Mouse (Mus musculus) megakaryocyte progenitor cell, adult 5-6 weeks (primary cell): ENCODE data around the gene Cd28. TPM values are rescaled to one million over a fixed set of nuclear protein-coding genes. Genes with fewer than 3 reads are reported as not detected.

Source experiments
- ATAC-seq: replicated peaks from 2 replicates; pipeline ENCODE4 v1.8.0; 2016; ENCODE audit warnings: mild to moderate bottlenecking, moderate TSS enrichment, inconsistent platforms; ENCODE audit not compliant: poor library complexity
- total RNA-seq, 2 experiments: library from RNA; stranded (forward) in 1 of 2; stranded (reverse) in 1 of 2; fragments of 157-497, 149-512 nt in 1 of 2; fragments of 200-1000 nt in 1 of 2; gene quantifications; 2 replicates each; pipeline versions ENCODE4 v1.2.3 to v1.2.4; 2015 to 2017

Cd28 gene
- total RNA-seq, 2 experiments from 2014 or later = 1.7 to 2.1 TPM

DNA sequence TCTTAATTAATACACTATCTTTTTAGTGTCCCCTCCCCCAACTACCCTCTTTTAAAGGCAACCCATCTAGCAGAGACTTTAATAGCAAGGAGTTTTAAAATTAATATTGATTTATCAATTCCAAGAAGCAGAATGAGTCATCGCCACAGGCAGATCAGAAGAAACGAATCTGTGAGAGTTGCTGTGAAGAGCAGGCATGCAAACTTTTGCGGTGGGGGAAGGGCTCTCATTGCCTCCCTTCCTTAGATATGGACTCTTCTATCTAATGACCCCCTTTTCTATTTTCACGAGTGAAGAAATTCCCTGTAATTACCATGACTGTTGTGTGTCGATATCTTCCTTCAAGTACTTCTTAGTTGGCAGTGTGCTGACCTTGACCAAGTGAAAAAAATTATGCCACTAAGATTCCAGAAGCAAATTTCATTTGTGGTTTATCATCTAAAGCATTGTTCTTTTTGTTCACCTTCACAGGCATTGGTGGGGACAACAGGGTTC, 32.8 kb downstream of the Cd28 start:
- no peak for ATAC-seq

DNA sequence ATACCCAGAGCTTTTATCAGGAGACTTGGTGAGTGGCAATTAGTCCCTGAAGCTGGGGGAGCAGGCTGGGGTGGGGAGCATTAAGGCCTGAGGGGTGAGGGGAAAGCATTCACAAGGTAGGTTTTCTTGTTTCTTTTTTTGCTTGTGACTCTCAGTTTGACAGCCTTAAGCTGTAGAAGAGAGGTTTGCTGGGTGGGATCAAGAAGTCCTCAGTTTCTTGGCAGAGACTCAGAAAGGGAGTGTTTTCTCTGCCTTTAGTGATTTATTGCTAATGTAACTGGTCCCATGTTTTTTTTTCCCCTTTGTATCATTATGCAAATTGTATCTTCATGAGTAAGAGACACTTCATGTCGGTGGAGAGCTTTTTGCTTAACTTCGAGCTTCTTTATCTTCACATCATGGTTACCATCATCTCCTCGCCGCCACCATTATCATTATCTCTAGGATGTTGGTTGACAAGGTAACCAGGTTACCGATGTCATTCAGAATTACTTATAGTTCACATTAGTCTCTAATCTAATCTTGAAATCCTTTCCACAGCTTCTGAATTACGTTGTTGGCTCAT, 33.7 kb downstream of the Cd28 start:
- ATAC-seq = no peak

GRCm38 (mm10) chr1:60751011-60751410, 34.4 kb downstream of the Cd28 start:
- no peak for ATAC-seq

GRCm38 (mm10) chr1:60752986-60753385, 36.4 kb downstream of the Cd28 start:
- ATAC-seq = no peak

- no peak for ATAC-seq
These were observed 37.4 kb downstream of the Cd28 start for GRCm38 (mm10) chr1:60753981-60754380.

DNA sequence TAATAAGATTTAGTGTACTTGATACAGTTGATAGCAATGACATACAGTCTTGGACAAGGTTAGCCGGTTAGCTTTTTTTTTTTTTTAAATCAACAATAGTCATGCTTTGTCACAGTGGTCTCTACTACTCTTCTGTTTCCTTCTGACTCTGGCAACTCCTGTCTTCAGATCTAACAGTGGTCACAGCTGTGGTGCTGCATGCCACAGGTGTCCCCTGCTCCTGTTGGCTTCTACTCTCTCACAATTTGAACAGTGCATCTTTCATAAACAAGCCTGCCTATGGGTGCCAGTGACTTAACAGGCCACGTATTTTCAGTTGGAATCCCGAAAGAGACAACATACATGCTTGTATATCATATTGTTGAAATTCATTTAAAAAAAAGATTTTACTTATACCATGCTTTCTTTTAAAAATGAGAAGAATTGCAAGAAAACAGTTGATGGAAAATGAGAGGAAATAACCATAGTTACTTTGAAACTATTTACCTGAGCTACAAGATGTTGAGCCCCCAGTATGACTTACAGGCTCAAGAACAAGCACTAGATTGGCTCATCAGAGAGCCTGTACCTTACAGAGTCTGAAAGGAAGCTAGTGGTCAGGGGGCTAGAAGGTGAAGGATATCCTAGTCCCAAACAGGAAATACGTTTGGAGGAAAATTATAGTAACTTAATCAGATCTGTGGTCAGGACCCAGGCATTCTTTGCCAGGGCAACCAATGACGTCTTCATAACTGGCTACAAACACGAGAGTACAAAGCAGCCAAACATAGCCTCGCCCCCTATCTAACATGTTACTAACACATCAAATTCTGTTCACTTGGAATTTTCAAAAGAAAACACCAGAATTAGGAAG, 39.0 kb downstream of the Cd28 start:
- ATAC-seq = 0 out of 2 replicates have a peak, but pooled peaks have one; percentile 29

DNA sequence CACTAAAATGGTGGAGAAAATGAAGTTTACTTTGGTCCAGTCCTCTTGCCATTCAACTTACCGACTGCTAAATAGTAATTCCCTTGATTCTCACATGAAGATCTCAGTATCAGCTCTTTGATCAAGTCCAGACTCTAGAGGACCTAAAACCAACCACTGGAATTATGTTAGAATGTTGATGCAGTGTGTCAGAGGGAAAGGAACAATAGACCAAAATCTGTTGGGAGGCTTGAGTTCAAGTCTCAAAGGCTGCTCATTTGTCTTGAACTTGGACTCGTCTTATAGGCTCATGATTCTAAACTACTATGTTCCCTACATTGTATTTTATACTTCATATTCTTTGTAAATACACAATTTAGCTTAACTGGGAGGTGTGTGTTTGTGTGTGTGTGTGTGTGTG, 41.0 kb downstream of the Cd28 start:
- no peak for ATAC-seq

DNA sequence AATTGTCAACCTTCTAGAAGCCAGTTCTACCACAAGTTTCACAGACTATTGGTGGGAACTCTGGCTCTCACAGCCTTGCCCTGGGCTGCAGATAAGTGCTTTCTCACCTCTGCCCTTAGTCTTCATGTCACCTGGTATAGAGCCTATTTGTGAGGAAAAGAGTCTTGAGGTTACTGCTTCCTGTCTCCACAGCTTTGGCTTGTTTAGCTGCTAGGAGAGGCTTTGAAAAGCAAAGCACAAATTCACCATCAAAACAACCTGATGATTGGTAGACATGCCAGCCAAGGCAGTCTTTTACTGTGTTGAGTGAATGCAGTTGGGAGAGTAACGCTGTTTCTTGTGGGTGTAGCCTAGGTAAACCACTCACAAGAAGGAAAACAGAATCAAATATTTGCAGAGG, 41.6 kb downstream of the Cd28 start:
- ATAC-seq = no peak

DNA sequence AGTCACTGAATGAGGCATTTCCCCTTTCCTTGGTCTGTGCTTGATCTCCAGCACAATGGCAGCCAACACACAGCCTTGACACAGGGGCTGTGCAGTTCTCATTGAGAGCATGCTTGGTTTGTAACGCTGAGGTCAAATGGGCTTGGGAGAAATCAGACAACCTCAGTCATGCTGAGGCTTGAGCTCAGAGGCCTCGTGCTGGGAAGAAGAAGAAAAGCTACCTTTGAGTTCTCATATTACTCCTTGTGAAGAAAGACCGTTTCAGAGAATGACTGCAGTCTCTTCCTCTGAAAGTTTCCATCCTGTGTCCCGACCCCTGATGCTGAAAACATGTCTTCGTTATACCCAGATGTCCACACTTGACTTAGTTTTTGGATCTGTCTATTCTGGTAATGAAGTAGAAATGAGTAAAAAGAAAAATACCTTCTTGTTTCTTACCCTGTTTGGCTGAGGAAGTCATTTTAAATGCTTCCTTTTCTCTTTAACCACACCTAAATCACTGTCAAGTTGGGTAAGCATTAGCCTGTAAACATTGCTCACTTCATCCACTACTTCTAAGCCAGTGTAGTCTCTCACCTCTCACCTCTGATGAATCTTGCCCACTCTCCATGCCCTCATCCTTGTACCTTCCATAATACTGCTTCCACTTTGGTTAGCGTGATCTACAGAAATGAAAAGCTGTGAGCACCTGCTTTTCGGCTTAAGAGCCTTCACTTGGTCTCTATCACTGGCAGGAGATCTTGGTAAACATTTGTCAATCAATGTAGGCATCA, 43.1 kb downstream of the Cd28 start:
- ATAC-seq = no peak

DNA sequence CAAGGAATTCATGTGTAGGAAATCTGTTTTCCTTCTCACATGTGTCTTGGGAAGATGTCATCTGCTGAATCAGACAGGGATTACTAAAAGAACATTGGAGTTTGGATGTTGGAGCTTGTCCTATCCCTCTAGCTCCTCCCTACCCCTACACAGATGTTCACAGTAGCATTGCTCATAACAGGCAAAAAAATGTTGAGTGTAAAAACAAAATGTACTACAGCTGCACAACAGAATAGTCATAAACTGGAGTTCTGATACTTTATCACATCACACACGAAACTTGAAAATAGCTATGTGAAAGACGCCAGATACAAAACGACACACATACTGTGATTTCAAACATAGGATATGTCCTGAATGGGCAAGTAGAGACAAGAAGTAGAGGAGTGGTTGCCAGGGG, 43.9 kb downstream of the Cd28 start:
- no peak for ATAC-seq

GRCm38 (mm10) chr1:60761528-60762171, 45.0 kb downstream of the Cd28 start:
- ATAC-seq = no peak

DNA sequence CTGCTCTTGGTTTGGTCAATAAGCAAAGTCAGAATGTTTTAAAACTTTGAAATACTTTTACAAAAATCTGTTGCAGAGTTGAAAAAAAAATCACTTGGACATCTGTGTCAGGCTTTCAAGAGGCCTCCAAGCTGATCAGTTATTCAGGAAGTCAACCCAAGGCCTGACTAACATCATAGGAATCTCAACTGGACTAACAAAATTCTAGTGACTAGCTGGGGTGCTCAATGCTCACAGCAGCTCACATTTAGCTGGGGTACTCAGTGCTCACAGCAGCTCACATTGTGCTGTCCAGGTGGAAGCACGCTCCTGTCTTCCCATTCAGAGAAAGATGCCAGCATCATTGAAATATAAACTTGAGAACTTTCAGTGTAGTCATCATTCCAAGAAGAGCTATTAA, 45.9 kb downstream of the Cd28 start:
- ATAC-seq = no peak

- no peak for ATAC-seq
These were observed 46.3 kb downstream of the Cd28 start for GRCm38 (mm10) chr1:60762916-60763315.

GRCm38 (mm10) chr1:60771771-60772170, 55.2 kb downstream of the Cd28 start:
- ATAC-seq = no peak

- ATAC-seq = no peak
These were observed 56.6 kb downstream of the Cd28 start for GRCm38 (mm10) chr1:60773231-60773630.

DNA sequence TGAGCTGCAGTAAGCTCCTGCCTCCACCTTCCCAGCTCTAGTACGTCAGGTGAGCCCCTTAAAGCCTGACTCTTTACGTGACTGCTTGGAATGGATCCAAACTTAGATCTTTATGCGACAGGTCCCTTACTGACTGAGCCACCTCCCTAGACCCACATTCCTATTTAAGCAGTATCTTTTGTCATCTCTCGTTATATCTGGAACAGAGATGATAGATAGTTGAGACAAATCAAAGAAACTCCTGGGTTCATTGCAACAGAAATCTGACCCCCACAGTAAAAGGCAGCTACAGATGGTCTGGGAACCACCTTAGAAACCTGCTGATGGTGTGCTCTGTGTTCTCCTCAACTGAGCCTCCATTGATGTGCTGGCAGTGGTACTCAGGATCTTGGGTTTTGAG, 59.6 kb downstream of the Cd28 start:
- no peak for ATAC-seq

DNA sequence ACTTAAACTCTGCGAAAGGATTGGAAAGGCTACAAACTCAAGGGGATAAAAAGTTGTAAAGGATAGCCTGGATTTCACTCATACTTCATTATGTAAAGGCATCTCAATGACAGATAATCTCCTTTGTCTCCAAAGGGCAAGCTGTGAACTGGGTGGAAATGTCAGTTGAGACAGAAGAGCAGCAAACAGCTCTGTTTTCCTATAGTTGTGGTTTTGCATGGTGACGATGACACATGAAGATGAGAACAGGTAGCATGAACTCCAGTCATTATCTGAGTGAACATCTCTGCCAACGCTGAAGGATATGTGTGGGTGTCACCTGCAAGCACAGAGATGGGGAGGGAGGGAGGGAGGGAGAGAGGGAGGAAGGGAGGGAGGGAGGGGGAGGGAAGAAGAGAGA, 60.3 kb downstream of the Cd28 start:
- no peak for ATAC-seq

GRCm38 (mm10) chr1:60778465-60779115, 62.0 kb downstream of the Cd28 start:
- ATAC-seq = no peak

GRCm38 (mm10) chr1:60779176-60779575, 62.6 kb downstream of the Cd28 start:
- no peak for ATAC-seq

GRCm38 (mm10) chr1:60781666-60782065, 65.1 kb downstream of the Cd28 start:
- ATAC-seq = no peak

- ATAC-seq = no peak
These were observed 77.1 kb downstream of the Cd28 start for GRCm38 (mm10) chr1:60793717-60794116.
